Mouse (Mus musculus): ENCODE data around the gene Rhbdd1. TPM values are rescaled to one million over a fixed set of nuclear protein-coding genes. Genes with fewer than 3 reads are reported as not detected.
A peak's percentile ranks its signal among the peaks of the same experiment; 100 is the strongest.

Rhbdd1 gene
- total and polyA plus RNA-seq, 3 experiments, result 10.7 to 11.3 (median 11.2) TPM

- DNase-seq, result no peak
- Histone ChIP-seq H3K4me1 (ENCODE audit: control insufficient read depth, insufficient read depth, low read length) (peaks cover 4% of the 10 kb centered on the region; the same call in 1 of the 2 replicates), H3K27ac (no peak overlapping the region), H3K9ac (ENCODE audit: low read depth, low read length) (no peak overlapping the region), H3K36me3 (ENCODE audit: control insufficient read depth, insufficient read depth, low read length) (no peaks in the 10 kb centered on the region), H3K4me3 (no peak overlapping the region), H3K27me3 (ENCODE audit: control insufficient read depth, insufficient read depth, low read length) (no peaks in the 10 kb centered on the region), H3K79me2 (replicated peaks; ENCODE audit: control insufficient read depth, insufficient read depth, low read length) (no peaks in the 10 kb centered on the region)
- intact Hi-C loops (cut with DNase I), result no loop called here
- TF ChIP-seq EP300 (IDR thresholded peaks at IDR 0.05; ENCODE audit: insufficient read depth, low read depth, low read length), result no peak
- 77% methylated on average over 4 of the region's 4 CpGs for WGBS
These were observed 127.3 kb downstream of the Rhbdd1 start for GRCm38 (mm10) chr1:82443517-82443916.

DNA sequence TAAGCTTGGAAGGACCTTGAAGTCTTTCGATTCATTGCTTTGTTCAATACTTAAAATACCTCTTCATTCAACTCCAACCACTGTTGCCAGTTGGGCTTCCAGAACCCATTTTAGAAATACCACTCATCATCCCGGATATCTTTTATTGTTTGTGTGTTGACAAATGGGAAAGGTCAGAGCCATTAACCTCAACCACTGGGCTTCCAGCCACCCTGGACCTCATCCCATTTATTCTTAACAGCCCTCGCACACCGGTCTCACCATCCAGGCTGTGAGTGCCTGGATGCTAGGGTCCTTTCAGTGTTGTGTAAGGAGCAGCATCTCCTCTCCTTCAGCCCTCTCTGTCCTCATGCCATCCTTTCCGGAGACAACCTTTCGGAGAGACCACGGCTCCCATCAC, 129.8 kb downstream of the Rhbdd1 start:
- intact Hi-C loops (cut with DNase I), result no loop called here
- Histone ChIP-seq H3K27me3 (ENCODE audit: control insufficient read depth, insufficient read depth, low read length) (no peaks in the 10 kb centered on the region), H3K36me3 (ENCODE audit: control insufficient read depth, insufficient read depth, low read length) (peaks cover 5% of the 10 kb centered on the region; the same call in 1 of the 2 replicates), H3K27ac (peak overlapping the region; percentile 58), H3K4me1 (ENCODE audit: control insufficient read depth, insufficient read depth, low read length) (peaks cover 2% of the 10 kb centered on the region; the same call in 1 of the 2 replicates), H3K4me3 (no peak overlapping the region), H3K79me2 (replicated peaks; ENCODE audit: control insufficient read depth, insufficient read depth, low read length) (no peaks in the 10 kb centered on the region), H3K9ac (ENCODE audit: low read depth, low read length) (no peak overlapping the region)
- TF ChIP-seq EP300 (IDR thresholded peaks at IDR 0.05; ENCODE audit: insufficient read depth, low read depth, low read length) (0 out of 2 replicates have a peak, but pooled peaks have one; percentile 8), POLR2A (IDR thresholded peaks at IDR 0.05; ENCODE audit: insufficient read depth, low read depth, low read length) (no peak), CTCF (IDR thresholded peaks at IDR 0.05) (no peak)
- peak; percentile 40 to 52 for DNase-seq
- 56% methylated on average over 7 of the region's 7 CpGs for WGBS

DNA sequence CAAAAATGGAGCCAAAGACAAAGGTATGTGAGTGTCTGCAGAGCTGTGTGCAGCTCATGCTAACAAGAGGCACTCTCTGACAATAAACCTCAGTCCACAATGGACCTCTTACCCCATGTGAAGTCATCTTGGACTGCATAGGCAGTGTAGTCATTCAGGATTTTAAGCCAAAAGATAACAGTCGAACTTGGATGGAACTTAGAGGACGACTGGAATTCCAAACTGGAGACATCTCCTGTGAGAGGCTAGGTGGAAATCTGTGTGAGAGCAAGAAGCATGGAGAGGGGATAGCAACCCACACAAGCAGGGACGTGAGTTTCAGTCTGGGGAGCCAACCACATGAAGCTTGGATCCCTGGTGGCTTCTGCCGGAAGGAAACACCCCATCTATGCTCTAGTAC, 133.6 kb downstream of the Rhbdd1 start:
- Histone ChIP-seq H3K27me3 (ENCODE audit: control insufficient read depth, insufficient read depth, low read length) (no peaks in the 10 kb centered on the region), H3K9ac (ENCODE audit: low read depth, low read length) (no peak overlapping the region), H3K4me3 (no peak overlapping the region), H3K79me2 (replicated peaks; ENCODE audit: control insufficient read depth, insufficient read depth, low read length) (no peaks in the 10 kb centered on the region), H3K27ac (no peak overlapping the region), H3K4me1 (ENCODE audit: control insufficient read depth, insufficient read depth, low read length) (peaks cover 2% of the 10 kb centered on the region; the same call in 1 of the 2 replicates), H3K36me3 (ENCODE audit: control insufficient read depth, insufficient read depth, low read length) (peaks cover 5% of the 10 kb centered on the region; the same call in 1 of the 2 replicates)
- intact Hi-C loops (cut with DNase I), result no loop called here
- TF ChIP-seq CTCF (IDR thresholded peaks at IDR 0.05) (no peak), EP300 (IDR thresholded peaks at IDR 0.05; ENCODE audit: insufficient read depth, low read depth, low read length) (no peak), POLR2A (IDR thresholded peaks at IDR 0.05; ENCODE audit: insufficient read depth, low read depth, low read length) (no peak)
- DNase-seq, result no peak
- 40% methylated on average over 4 of the region's 4 CpGs for WGBS

GRCm38 (mm10) chr1:82451927-82452651, 135.8 kb downstream of the Rhbdd1 start:
- Histone ChIP-seq H3K27ac (no peak overlapping the region), H3K27me3 (ENCODE audit: control insufficient read depth, insufficient read depth, low read length) (no peaks in the 10 kb centered on the region), H3K4me1 (ENCODE audit: control insufficient read depth, insufficient read depth, low read length) (no peaks in the 10 kb centered on the region; the same call in 1 of the 2 replicates), H3K9ac (ENCODE audit: low read depth, low read length) (no peak overlapping the region), H3K79me2 (replicated peaks; ENCODE audit: control insufficient read depth, insufficient read depth, low read length) (no peaks in the 10 kb centered on the region), H3K4me3 (no peak overlapping the region), H3K36me3 (ENCODE audit: control insufficient read depth, insufficient read depth, low read length) (peaks cover 5% of the 10 kb centered on the region; the same call in 1 of the 2 replicates)
- DNase-seq, result no peak
- WGBS, result 45% methylated on average over 6 of the region's 6 CpGs
- intact Hi-C loops (cut with DNase I), result no loop called here
- TF ChIP-seq CTCF (IDR thresholded peaks at IDR 0.05), result no peak
- no peak for TF ChIP-seq POLR2A (IDR thresholded peaks at IDR 0.05; ENCODE audit: insufficient read depth, low read depth, low read length)
- TF ChIP-seq EP300 (IDR thresholded peaks at IDR 0.05; ENCODE audit: insufficient read depth, low read depth, low read length), result no peak

DNA sequence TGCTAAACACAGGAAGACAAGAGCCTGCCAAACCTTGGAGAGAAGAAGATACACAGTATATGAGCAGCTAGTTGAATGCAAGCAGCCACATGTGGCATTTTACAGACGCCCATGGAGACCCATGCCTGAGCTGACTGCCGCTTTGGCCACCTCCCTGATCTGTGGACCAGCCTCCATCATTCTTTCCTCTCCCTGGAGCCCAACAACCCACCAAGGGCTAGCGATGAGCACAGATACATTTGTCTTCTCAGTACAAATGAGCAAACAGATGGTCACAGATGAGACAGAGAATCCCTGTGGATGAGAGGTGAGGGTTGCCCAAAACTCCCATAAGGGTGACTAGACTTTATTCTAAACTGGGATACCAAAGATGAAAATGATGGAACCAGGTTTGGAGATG, 137.8 kb downstream of the Rhbdd1 start:
- 86% methylated on average over 3 of the region's 3 CpGs for WGBS

GRCm38 (mm10) chr1:82459350-82459749, 143.1 kb downstream of the Rhbdd1 start:
- Histone ChIP-seq H3K27ac (no peak overlapping the region), H3K27me3 (ENCODE audit: control insufficient read depth, insufficient read depth, low read length) (no peaks in the 10 kb centered on the region), H3K79me2 (replicated peaks; ENCODE audit: control insufficient read depth, insufficient read depth, low read length) (no peaks in the 10 kb centered on the region), H3K9ac (ENCODE audit: low read depth, low read length) (no peak overlapping the region), H3K4me1 (ENCODE audit: control insufficient read depth, insufficient read depth, low read length) (no peaks in the 10 kb centered on the region; the same call in 1 of the 2 replicates), H3K4me3 (no peak overlapping the region), H3K36me3 (ENCODE audit: control insufficient read depth, insufficient read depth, low read length) (no peaks in the 10 kb centered on the region)
- no peak for DNase-seq
- intact Hi-C loops (cut with DNase I), result no loop called here
- WGBS, result 67% methylated on average over 4 of the region's 4 CpGs
- no peak for TF ChIP-seq EP300 (IDR thresholded peaks at IDR 0.05; ENCODE audit: insufficient read depth, low read depth, low read length)
- TF ChIP-seq POLR2A (IDR thresholded peaks at IDR 0.05; ENCODE audit: insufficient read depth, low read depth, low read length), result no peak
- TF ChIP-seq CTCF (IDR thresholded peaks at IDR 0.05), result no peak

More for the DNA sequence above, 137.8 kb downstream of the Rhbdd1 start:
- TF ChIP-seq CTCF (IDR thresholded peaks at IDR 0.05), result no peak
- no peak for TF ChIP-seq EP300 (IDR thresholded peaks at IDR 0.05; ENCODE audit: insufficient read depth, low read depth, low read length)
- no peak for TF ChIP-seq POLR2A (IDR thresholded peaks at IDR 0.05; ENCODE audit: insufficient read depth, low read depth, low read length)
- H3K27ac ChIP-seq, result no peak overlapping the region
- intact Hi-C loops (cut with DNase I), result no loop called here
- DNase-seq, result no peak
- H3K27me3 ChIP-seq (ENCODE audit: control insufficient read depth, insufficient read depth, low read length), result no peaks in the 10 kb centered on the region
- peaks cover 5% of the 10 kb centered on the region; the same call in 1 of the 2 replicates for H3K36me3 ChIP-seq (ENCODE audit: control insufficient read depth, insufficient read depth, low read length)
- no peaks in the 10 kb centered on the region for H3K79me2 ChIP-seq (replicated peaks; ENCODE audit: control insufficient read depth, insufficient read depth, low read length)
- H3K4me3 ChIP-seq, result no peak overlapping the region
- H3K9ac ChIP-seq (ENCODE audit: low read depth, low read length), result no peak overlapping the region
- H3K4me1 ChIP-seq (ENCODE audit: control insufficient read depth, insufficient read depth, low read length), result no peaks in the 10 kb centered on the region; the same call in 1 of the 2 replicates

Data from heart, adult 2 months (tissue).